Mouse (Mus musculus) bone marrow macrophage, adult 2 months (primary cell): ENCODE results near the gene Lbhd1.

Experiments used
- CTCF ChIP-seq: IDR thresholded peaks from 2 replicates; pipeline ENCODE4 v1.5.1; 2012; ENCODE audit warnings: low read depth, mild to moderate bottlenecking, low read length, moderate library complexity
- POLR2A ChIP-seq: IDR thresholded peaks from 2 replicates; pipeline ENCODE4 v1.6.1; 2012; ENCODE audit warnings: mild to moderate bottlenecking, low read depth, low read length, borderline replicate concordance

- TF ChIP-seq CTCF: no peak
- no peak for TF ChIP-seq POLR2A
Measured at GRCm38 (mm10) chr19:8851639-8852038, 31.9 kb upstream of the Lbhd1 start.
